Mouse (Mus musculus) liver, postnatal 0 days (tissue): ENCODE data around the gene Ifna15.

Experiments used
- CTCF ChIP-seq: sonication (generic); IDR thresholded peaks from 2 replicates; pipeline ENCODE4 v1.5.1; 2016; ENCODE audit warnings: antibody characterized with exemption, low read depth
- EP300 ChIP-seq: IDR thresholded peaks from 2 replicates; pipeline ENCODE4 v1.6.1; 2016; ENCODE audit warnings: antibody characterized with exemption, low read depth, mild to moderate bottlenecking

- no peak for TF ChIP-seq EP300
- TF ChIP-seq CTCF, result no peak
These were observed 35.4 kb downstream of the Ifna15 start, which contains the start of gene Ifnb1 for GRCm38 (mm10) chr4:88522674-88523073.
